Mouse (Mus musculus): ENCODE measurements at regions not wholly inside any gene's neighbourhood (a gene's known extent, or its start where the extent isn't known, plus 50 kb on each side); places are given as distances from the start of the nearest gene placed in this dataset.
A peak's percentile ranks its signal among the peaks of the same experiment; 100 is the strongest.

DNA sequence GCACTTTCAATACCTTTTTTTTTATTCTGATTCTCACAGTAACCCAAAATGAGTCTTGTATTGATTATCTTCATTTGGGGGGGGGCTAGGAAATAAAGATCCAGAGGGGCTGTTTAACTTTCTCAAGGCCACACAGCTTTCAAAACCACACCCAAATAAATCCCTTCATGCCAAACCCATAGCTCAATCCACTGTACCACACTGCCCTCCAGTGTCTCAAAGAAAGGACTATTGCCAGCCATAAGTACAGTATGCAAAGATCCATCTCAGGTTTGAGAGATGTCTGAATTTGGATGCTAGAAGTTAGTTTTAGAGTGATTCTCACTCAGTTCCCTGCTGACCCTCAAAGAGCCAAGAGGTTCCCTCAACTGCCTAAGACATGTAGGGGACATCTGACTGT is 120.1 kb upstream of the Gm26657 start:
- DNase-seq (ENCODE audit: low spot score), result no peak

DNA sequence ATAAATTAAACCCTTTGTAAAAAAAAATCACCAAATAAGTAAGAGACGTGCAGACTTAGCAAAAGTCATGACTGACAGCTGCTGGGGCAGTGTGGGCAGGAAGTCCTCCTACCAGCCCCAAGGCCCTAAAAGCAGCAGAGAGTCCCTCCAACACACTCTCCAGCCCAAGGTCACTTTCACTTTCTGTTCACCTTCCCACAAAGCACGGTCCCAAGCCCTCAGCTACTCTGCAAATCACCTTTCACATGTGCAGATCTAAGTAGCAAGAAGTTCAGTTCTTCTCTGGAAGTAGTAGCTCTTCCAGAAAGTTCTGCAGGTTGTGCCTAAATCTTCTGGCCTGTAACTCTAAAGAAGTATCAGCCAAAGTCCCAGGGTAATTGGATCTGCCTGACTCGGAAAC is 120.8 kb upstream of the Gm26657 start:
- no peak for DNase-seq (ENCODE audit: low spot score)

DNA sequence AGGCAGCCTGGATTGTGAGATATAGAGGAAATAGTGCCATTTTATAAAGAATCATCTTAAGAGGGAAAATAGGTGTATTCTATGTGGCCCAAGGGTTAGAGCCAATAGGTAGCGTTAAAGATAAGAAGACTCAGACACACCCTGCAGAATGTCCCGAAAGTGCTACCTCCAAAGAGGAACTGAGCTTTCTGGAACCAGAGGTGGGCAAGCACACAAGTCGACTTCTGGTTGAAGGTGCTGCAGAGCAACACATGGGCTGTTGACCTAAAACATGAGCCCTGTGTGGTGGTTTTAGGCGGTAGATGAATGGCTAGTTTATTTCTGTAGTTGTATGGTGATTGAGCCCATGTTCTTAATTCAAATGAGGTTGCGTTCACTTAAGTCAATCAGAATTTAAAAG is 121.4 kb upstream of the Gm26657 start:
- DNase-seq (ENCODE audit: low spot score), result no peak

DNA sequence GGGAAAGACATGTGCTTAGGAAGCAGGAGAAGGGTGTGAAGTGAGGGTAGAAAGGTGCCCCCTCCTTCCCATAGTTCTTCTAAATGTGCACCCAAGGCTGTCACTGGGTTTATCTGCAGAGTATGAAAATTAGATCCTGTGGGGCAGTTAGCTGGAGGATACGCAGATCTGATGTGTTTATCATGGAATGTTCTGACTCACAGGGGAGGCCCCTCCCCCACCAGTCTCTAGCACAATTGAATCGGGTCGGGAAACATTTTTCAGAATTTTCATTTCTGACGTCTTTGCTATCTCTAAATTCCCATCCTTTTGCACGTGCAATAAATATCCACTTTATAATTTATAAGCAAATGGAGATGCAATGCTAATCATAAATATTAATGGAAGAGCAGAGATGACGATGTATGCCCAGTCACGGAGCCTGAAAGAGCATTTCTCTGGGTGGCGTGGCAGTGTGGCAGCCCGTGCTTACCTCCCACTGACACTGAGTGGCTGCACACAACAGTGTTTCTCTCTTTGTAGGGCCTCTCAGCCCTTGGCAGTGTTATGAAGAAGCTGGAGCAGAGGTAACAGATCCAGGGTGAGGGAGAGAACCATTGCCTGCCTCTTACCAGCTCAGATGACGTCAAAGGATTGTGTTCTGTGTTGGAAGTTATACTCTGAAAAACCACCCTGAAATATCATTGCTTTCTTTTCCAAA is 122.1 kb upstream of the Gm26657 start:
- peak; percentile 7 for DNase-seq (ENCODE audit: low spot score)

DNA sequence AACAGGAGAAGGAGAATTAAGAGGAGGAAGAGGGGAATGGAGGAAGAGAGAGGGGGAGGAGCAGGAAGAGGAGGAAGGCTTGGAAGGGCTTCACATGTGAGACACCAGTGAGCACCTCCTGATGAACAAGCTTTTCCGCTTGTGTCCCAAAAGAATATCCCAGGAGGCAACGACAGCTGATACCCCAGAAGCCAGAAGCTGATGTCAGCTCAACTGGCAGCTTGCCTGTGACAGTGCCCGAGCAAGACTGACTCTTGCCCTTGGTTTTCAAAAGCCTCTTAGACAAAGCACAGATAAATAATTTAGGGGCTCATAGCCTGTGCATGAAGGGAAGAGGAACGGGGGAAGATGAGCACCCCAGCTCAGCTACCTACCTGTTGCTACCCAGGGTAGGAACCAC is 127.5 kb upstream of the Gm26657 start:
- DNase-seq (ENCODE audit: low spot score), result no peak

DNA sequence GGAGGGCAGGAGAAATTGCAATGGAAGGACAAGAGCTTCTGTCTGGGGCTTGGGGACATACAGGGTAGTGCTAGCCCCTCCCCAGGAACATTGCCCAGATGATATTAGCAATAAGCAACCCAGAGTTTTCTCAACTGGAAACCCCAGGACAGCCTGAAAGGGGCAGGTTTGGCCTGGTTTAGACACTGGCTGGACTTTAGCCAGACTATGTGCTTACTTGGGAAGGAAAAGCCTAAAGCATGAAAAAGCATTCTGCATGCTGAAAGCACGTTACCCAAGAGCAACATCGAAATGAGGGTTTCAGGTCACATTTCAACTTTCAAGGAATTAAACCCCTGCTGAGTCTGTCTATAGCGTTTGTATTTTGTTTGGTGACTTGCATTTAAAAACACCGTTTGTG is 128.1 kb upstream of the Gm26657 start:
- no peak for DNase-seq (ENCODE audit: low spot score)

DNA sequence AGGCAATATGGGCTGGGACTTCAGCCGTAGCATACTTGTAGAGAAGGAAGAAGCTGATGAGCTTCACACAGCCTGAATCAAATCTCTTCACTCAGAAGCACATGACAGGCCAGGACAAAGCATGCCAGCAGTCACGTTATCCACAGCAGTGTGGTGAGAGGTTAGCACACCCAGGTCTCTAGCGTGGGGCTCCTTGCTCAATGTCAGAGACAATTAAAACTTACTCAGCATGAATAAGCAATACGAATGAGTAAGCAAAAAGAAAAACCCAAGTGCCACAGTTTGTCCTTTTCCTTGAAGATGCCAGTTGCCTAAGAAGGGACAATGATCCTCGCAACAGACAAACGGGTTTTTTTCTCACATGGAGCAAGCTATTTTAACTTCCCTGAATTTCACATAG is 129.6 kb upstream of the Gm26657 start:
- peak; percentile 30 for DNase-seq (ENCODE audit: low spot score)

DNA sequence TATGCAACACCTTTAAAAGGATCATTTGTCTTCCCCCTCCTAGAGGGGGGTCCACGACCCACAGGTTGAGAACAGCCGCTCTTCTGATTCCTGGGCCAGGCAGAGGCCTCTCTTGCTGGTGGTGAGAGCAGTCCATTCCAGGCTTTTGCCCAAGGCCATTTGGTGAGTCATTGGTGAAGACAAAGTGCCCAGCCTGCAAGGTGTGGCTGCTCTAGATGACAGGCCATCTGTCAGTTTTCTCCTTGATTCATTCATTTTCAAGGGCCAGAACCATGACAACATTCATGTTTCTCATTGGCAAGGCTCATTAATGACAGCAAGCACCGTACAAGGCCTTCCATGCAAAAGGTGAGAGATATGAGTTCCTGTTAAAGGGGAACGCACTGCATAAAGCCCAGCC is 131.2 kb upstream of the Gm26657 start:
- no peak for DNase-seq (ENCODE audit: low spot score)

DNA sequence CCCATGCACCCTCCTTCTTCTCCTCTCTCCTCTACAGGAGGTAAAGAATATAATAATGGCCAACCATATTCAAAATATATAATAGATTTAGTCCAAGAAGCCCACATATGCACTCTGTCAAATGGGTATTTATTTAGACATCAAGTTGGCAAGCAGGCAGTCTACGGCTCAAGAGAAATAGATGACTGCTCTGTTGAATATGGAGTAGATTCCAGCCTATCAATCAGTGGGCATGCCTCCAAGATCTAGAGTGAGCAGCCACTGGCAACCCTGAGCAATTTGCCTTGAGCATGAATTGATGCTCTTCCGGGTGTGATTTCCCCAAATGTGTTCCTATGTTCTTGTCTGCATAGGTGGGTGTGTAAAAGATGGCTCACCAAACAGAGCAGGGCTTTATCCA is 141.5 kb upstream of the Gm26657 start:
- DNase-seq (ENCODE audit: low spot score), result no peak

DNA sequence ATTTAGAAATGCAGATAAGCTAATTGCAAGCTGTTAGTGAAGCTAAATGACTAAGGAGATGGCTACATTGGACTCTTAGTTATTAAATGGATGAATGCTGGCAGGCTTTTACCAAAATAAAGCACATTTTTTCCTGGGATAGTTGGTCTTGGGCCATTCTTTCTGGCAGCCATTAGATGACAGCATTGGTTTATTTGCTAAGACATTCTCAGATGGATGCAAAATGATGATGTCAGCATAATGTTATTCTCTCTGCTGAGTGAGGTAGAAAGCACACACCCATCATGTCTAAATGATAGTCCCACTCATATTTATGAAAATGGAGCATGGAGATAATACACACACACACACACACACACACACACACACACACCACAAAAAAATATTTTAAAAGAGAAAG is 141.9 kb upstream of the Gm26657 start:
- DNase-seq (ENCODE audit: low spot score), result no peak

DNA sequence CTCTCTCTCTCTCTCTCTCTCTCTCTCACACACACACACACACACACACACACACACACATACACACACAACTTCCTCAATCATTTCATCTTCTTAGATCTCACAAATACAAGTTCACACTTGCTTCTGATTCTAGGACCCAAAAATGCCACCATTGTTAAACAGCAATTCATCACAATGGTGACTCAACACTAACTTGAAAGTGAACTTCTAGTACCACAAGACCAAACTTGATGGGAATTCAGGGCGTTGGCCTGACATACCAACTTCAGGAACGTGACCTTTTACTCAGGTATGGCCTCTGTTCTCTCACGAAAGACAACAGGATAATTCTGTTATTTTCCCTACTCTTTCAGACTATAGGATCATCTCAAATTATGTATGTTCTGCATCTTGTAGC is 157.5 kb upstream of the Gm26657 start:
- DNase-seq (ENCODE audit: low spot score), result no peak

DNA sequence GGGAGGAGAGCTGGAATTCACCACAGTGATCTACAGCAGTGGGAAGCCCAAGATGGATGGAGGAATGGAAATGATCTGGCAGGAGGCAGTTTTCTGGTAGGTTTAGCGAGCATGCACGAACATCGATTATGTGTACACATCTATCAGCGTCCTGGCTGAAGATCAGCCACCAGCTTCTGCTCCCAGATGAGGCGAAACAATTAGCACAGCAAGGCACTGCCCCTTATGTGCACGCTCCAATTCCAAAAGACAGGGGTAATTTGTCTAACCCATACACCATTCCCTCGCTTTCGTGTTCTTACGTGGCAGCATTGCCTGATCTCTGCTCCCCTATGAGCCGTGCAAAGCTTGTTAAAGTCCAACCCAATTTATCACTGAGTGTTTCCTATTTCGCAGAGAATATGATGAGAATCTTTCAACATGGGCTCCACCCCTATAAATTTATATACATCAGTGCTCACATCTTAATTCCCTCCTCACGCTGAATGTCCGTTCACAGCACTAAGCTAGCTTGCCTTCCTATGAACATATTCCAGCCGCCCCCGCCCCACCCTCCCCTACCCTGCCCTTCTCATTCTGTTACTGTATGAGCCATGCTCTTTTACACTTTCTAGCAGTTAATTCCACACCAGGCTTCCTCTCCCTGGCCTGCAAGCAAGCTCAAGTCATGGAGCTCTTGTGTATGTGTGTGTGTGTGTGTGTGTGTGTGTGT is 162.9 kb upstream of the Gm26657 start:
- peak; percentile 68 for DNase-seq (ENCODE audit: low spot score)

DNA sequence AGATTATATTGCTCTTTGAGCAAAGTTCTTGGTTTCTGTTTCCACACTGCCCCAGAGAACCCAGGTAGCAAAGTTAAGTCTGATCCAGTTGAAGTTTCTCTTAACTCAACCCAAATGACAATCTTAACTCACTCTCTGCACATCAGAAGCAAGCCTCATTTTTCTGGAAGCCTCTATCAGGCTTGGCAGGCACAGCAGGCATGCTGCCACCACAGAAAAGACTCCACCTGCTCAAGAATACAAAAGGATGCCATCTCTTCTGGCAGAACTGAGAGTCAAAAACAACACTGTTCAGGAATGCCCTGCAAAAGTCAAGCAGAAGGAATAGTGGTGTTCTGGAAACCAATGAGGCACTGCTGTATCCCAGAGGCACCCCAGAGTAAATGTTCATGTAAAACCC is 187.7 kb upstream of the Gm26657 start:
- no peak for DNase-seq (ENCODE audit: low spot score)

DNA sequence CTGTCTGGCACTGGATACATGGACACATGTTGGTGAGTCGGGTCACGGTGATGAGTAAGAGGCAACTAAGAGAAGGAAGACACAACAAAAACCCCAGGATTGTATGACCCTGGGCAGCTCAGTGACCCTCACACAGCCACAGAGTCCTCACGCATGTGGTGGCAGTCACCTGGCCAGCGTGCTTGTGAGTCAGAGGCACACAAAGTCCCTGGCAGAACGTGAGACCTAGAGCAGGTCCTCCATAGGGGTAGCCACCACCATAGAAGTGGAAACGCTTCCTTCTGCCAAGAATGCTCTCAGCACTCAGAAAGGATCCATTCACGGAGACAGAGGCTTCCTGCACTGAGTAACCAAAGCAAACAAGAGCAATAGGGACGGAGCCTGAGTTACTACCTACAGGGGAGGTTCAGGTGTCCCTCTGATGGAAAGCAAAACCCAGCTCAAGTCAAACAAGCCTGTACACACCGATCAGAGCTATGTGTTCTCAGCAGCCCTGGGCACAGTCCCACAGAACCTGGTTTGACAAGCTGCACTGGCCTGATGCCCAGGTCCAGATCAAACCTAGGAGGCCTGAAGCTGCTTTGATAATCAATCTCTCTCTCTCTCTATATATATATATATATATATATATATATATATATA is 206.4 kb upstream of the Gm26657 start:
- no peak for DNase-seq (ENCODE audit: low spot score)

DNA sequence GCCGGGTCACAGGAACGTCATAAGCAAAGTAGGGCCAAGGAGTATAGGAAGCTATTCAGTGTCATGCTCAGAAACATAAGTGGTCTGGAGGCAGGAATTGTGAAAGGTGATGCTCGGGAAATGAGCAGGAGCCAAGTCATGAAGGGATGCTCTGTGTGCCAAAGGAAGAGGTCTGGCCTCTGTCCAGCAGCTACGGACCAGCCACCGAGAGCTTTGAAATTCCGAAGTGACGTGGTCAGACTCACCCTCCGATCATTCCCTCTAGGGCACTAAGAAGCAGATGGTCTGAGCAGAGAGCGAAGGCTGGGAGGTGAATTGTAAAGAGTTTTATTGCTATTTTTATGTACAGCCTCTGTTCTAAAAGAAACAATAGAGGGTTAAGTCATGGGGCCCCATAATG is 206.9 kb upstream of the Gm26657 start:
- DNase-seq (ENCODE audit: low spot score), result no peak

DNA sequence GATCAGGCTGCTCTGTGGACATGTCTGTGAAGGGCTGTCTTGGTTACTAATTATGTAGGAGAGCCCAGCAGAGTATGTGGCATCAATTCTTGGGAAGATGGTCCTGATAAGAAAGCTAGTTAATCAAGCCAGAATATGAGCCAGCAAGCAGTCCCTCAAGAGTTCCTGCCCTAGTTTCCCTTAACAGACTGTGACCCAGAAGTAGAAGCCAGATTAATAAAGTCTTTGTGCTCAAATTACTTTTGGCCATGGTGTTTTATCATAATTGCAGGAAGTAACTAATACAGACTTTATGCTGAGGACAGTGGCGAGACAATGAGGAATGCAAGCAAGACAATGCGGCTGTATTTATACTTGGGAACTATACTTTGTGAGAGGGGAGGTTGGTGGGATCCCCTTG is 211.3 kb upstream of the Gm26657 start:
- peak; percentile 4 for DNase-seq (ENCODE audit: low spot score)

DNA sequence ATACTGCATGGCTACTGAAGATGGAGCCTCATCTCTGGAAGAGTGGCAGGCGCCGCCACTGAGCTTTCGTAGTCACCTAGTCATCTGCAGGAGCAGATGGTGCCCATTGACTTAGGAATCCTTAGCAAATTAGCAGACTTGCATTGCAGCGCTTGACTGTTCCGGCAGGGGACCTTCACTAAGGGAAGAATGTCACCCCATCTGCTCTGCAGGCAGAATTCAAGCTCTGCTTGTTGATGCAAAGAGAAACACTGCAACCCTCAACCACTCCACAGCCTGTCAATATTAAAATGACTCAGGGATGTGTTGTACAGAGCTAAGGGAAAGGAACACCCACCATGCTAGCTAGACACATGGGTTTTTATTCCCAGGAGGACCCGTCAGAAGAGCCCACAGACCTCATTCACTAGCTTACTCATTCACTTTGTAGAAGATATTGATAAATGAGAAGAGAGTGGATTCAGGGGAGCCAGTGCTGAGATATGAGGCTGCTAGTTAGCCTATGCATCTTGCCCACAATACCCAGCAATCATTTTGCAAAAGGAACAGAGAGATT is 215.4 kb upstream of the Gm26657 start:
- no peak for DNase-seq (ENCODE audit: low spot score)

DNA sequence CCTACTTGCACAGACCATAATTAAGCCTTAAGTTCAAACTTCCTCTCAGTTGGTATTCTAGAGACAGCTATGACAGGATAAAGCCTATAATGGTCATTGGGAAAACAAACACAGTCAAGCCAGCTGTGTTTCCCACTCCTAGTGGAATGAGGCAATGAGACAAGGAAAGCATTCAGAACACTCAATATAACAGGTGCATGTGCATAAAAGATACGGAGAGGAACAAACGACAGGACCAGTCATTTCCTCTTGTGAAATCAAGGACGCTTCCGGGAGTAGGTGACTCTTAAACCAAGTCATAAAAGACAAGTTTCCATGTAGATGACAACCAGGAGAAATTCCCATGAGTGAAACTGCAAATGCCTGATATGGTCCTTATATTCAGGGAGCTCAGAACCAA is 232.1 kb upstream of the Gm26657 start:
- no peak for DNase-seq (ENCODE audit: low spot score)

DNA sequence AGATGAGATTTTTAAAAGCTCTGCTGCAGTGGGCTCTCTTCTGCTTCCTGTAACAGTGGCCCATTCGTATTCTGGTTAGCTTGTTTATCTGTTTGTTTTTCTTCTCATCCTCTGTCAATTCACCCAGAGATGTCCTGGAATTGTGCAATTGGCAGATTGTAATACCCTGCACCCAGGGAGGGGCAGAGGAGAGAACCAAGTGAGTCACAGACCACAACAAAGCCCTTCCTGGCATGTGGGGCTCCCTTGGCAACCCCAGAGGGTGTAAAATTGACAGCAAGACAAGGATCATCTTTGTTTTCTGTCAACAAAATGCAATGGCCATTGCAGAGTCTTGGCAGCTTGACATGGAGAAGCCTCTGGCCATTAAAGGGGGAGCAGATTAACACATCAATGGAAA is 233.1 kb upstream of the Gm26657 start:
- DNase-seq (ENCODE audit: low spot score), result no peak

DNA sequence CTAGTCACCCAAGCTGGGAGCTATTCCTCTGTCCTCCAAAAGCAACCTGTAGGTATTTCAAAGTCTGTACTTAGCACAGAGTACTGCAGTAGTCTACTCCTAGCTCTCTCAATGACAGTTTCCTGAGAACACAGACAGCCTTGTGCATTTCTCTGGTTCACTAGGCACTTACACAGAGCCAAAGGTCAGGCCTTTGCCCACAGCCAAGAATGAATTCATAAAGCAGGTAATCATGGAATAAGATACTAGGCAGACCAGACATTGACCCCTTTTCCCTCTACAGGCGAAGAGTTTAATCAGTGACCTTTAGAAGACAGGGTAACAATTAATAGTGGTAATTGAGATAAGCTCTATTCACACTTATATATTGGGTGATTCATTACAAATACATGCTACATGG is 233.8 kb upstream of the Gm26657 start:
- no peak for DNase-seq (ENCODE audit: low spot score)

DNA sequence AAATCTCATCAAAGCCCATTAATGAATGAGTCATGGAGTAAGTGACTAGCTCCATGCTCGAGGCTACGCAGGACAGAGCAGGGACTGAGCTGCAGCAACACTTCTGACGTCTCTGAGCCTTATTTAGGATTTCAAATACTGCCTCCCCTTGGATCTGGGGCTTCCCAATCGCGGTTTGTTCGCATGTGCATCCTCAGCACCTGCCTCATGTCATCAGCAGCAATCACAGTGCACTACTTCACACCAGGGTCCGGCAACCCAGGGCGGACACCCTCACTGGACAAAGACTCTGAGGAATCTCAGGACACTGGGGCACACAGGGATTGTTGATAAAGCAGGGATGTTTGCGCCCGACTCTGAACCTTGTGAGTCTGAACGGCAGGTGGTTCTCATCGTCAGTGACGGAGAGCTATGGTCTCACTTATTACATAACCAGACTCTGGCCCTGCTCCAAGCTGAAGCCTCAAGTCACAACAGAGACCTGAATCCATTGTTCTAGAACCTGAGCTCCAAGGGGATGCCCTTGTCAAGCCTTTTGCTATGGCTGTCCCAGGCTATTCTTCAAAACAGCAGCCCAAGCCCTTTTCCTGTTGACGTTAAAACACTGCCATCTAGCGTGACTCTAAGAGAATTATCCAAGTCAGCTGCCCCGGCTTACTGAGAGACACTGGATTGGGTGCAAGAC is 247.2 kb upstream of the Gm26657 start:
- DNase-seq (ENCODE audit: low spot score), result peak; percentile 89

DNA sequence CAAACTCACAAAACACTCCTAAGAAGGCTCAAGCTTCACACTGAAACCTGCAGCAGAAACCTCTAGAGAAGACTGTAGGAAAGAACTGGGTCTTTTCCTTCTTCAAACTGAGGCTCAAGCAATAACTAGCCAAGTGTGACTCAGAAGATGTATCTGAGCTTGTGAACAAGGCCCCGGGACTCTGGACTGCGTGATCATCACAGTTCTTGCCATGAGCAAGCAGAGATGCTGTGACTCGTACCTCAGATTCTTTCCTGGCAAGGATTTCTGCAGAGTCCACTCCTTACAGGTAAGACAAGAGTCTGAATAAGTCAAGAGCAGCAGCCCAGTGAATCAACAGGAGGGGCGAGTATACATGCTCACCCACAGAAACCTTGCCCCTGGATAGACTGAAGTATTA is 250.5 kb upstream of the Gm26657 start:
- no peak for DNase-seq (ENCODE audit: low spot score)

DNA sequence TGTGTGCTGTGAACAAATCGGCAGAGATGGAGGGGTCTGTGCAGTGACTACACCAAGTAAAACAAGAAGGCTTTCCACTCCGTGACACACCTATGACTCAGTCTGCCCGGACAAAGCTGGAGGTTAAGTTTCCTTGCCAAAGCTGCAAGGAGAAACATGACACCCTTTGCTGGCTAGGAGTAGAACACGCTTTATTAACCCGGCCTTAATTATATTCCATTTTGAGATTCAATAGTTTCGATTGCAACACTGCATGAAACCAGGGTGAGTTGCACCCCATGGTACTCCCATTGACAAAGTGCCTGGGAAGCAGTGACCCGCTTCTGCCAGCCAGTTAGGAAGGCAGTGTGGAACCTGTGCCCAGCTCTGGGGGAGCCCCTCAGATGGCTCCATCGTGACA is 256.2 kb upstream of the Gm26657 start:
- no peak for DNase-seq (ENCODE audit: low spot score)

Measured in retina, embryonic 14.5 days (tissue).